Mouse (Mus musculus) MEL-GATA-1-ER (cell line): Measurements from ENCODE around the gene Rad50.

ENCODE experiments used
- DNase-seq: peaks from one replicate; pipeline ENCODE4 v3.0.0-alpha.2; 2012; ENCODE audit warnings: low read depth; ENCODE audit errors: extremely low read depth

Gene Rad50

DNA sequence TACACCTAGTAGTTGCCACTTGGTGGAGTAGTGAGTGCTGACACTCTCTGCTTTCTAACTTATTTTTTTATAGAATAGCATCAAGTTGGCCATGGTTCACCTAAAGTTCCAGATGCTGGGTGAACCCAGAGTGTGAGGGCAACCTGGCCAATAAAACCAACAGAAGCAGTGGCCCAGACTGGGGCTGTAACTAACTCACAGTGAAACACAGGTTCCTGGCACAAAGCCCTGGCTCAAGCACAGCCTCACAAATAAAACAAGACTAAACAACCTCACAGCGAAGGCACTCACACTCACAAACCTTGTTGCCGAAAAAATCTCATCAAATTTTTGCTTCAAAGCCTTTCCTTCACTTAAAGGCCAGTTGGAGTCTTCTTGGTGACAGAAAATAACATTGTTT is 8.6 kb downstream of the Rad50 start:
- DNase-seq, result no peak

DNA sequence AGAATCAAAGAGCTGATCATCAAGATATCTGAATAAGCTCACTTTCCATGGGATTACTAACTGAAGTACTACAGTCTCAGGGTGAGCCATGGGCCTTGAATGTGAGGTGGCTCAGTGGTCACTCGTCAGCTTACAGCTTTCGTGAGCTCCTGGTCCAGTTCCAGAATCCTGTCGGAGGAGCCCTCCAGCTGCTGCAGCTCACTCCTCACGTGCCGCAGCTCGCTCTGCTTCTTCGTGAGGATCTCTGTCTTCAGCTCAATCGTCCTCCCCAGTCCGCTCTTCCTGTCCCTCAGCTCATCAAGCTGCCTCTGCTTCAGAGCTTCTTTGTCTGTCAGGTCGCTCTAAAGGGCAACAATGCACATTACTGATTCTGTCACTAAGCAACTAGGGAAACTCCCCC is 15.1 kb downstream of the Rad50 start:
- no peak for DNase-seq

DNA sequence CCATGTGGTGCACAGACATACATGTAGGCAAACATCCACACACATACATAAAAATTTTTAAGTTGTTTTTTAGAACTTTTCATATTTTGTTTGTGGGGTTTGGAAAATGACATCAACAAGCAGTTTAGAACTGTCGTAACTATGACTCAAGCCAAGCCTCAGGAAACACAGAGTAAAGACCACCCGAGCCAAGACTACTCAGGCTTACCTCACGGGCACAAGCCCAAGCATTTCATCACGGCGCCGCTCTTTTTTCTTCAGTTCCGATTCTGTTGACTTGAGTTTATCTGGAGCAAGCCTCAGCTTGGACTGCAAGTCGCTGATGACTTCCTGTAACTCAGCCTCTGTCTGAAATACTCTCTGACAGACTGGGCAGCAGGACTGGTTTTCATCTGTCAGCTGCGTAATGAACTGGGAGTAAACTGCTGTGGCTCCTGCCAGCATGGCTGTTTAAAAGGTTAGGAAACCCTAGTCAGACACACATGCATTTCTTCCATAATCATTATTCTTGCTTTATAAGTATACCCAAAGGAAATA is 24.1 kb downstream of the Rad50 start:
- DNase-seq, result no peak

DNA sequence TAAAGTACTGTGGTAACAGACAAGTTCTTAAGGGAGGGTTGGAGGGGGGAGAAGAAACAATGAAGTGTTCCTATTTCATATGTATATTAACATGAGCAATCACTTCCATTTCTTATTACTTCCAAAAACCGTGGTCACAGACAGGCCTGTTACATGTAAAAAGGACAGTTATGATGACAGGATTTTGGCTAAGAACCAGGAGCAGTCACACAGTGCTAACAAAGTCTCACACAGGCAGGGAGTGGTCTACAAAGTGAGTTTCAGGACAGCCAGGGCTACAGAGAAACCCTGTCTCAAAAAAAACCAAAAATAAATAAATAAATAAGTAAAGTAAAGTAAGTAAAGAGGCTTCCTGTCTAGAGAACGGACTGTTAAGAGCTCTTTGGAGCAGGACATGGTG is 24.9 kb downstream of the Rad50 start:
- DNase-seq, result no peak

DNA sequence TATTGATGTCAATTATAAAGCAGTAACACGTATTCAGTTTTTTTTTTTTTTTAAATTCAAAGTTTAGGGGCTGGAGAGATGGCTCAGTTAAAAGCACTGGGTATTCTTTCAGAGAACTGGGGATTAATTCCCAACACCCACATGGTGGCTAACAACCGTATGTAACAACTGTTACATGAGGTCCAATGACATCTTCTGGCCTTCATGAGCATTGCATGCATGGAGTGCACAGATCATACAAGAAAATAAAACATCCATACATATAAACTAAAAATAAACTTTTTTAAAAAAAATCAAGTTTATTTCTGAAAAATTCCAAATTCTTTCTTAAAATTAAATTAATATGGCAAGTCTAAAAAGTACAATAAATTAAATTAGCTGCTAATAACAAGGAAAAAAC is 25.4 kb downstream of the Rad50 start:
- DNase-seq, result no peak

DNA sequence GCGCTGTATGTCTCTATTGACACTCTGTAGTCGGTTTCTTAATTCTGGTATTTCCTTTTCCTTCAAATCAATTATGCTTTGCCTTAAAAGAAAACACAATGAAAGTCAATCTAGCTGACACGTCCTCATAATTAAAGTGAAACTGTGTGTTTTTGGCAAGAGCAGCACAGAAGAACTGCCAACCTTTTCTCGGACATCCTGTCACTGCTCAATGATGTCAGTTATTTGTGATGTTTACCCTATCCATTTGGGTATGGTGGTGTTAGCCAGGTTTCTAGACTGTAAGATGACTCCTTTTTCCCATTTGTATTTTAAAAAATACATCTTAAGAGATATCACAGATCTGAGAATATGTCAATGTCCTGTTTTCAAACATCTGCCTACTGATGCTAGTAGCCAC is 27.0 kb downstream of the Rad50 start:
- DNase-seq, result no peak

DNA sequence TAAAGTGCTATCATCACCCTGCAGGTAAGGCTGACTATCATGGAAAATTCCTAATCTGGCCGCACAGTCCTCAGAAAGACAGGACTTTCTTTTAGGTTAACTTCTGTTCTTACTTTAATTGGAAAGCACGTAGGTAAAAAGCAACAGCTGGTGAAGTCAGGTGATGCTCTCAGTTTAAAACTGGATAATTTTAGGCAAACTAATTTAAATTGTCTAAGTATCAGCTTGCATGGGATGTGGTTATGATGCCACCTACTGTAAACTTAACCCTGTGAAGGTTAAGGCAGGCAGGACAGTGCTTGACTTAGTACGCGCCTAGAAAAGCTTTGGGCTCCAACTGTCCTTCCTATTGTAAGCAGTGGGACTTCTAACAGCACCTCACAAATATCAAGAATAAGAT is 35.7 kb downstream of the Rad50 start:
- no peak for DNase-seq

DNA sequence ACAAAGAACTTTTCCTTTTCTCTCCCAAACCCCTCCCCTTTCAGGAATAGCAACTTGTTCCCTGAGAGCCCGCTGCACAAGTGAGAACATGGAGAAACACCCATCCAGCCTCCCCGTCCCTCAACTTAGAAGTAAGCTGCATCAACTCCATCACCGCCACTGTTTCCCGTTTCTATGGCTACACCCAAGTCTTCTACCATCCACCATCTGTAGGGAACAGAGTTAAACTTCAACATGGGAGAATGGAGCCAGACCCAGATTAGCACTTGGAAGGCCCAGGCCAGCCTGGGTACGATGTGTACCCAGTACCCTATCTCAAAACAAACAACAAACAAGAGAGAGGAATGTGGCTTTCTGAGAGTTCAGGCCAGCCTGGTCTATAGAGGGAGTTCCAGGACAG is 43.0 kb downstream of the Rad50 start:
- DNase-seq, result no peak

DNA sequence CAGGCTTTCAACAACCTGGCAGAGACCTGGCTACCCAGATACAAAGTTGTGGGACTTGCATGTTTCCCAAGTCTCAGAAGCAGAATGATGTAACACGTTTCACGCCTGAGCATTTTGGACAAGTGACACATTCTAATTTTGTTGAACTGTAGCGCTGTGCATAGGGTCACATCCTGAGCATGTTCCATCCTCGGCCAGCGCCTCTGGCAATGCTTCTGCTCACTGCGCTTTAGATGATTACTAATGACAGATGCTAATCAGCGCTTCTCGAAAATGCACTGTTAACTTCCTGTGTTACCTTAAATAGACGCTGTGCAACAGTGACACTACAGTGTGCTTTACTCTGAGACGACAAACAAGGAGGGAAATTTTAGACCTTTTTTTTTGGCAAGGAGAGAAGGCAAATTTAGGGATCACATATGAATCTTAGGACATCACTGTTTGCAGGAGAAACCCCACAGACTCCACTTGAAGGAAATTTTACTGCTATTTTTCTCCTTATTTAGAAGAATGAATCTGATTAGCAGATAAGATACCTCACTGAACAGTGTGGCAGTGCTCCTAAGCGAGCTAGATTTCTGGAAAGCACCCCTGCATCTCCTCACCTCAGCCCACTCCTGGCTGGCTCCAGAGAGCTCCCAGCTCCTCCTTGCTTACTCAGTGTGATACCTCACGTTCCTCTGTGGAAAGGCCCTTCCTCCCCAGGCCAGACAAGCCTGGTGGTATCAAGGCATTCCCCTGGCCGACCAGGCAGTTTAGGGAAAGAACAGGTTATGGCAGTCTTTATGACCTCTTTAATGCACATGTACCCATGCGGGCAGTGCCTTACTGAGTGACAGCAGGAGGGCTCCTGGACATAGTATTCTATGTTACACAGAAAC is 44.1 kb downstream of the Rad50 start:
- no peak for DNase-seq

DNA sequence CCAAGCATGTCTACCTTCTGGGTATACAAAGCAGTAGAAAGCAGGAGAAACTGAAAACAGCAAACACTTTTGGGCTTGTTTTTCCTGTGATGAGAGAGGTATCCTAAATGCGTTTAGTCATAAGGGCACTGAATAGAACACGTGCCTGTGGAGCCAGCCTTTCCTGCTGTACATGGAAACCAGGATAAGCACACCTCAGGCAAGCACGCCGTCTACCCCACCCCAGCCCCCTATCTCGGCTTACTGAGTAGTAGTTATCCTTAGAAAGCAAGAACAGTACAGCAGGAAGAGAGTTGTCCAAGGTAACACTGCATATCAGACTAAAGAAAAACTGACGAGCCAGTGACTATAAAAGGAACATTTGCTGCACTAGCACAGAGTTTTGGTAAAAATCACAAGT is 49.3 kb downstream of the Rad50 start:
- DNase-seq, result no peak

DNA sequence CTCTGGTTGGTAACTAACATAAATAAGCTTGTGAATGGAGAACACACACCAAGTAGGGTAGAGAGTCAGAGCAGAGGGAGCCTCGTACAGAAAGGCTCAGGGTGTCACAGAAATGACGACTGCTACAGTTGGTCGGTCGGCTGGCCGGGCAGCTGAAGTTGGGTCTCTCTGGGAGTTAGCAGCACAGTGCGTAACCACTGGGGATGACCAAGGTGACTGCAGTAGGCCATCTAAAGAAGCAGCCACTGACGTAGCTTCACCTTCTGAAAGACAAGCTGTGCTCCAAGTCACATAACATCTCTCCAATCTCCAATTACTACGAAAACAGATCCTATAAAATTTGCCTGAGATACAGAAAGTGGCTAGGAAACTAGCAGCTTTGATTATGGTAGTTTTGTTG is 49.7 kb downstream of the Rad50 start:
- no peak for DNase-seq

DNA sequence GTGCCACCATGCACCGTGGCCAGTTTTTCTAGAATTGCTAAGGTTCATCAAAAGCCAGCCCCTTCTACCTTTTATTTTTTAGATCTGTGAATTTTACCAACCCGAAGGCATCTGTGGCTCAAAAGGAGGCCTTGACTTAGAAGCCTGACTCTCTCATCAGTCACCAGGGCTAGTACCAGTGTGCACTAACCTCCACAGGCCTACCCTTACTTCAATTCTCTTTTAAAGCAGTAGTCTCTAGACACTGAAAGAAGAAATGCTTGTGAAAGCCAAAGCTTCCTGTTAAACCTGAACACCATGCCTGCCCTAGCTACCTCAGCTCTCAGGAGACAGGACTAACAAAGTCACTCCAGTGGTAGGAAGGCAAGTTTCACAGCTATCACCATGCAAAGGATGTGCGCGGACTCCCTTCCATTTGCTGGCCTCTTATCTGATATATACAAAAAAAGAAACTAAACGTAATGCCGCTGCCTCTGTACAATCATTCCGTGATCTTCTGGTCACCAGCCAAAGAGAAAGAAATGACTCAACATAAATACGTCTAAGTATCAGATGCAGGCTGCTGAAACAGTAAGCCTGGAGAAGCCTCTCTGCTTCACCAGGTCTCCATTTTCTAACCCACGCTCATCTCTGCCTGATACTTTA is 50.4 kb downstream of the Rad50 start:
- DNase-seq, result peak; percentile 68

DNA sequence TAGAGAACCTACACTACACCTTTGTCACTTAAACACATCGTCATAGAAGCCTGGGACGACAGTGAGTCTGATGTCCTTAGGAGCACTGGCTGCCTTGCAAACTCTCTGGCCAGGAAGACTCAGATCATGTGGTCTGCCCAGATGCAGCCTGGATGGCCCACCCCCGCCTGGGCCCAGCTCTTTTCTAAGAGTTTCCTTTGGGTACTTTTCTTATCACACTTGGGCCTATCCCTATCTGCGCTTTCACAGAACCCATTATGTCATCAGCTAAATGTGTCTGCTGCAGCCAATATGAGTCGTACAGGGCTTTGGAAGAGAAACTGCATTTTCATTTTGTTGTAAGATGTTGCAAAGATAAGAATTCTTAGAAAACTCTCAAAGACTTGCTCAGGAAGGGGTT is 52.1 kb downstream of the Rad50 start:
- DNase-seq, result peak; percentile 77

DNA sequence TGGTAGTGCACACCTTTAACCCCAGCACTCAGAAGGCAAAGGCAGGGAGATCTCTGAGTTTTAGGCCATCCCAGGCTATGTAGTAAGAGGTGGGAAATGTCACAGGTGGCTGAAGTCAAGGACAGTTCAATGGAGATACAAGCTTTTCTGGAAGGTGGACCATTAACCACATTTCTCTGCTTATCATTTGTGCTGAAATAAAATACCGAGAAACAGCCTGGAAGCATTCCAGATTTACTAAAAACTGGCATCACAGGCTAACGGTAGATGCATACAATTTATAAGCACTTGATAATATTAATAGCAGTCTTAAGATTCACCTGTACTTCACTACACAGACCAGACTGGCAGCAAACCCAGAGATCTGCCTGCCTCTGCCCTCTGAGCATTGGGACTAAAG is 54.7 kb downstream of the Rad50 start:
- no peak for DNase-seq

DNA sequence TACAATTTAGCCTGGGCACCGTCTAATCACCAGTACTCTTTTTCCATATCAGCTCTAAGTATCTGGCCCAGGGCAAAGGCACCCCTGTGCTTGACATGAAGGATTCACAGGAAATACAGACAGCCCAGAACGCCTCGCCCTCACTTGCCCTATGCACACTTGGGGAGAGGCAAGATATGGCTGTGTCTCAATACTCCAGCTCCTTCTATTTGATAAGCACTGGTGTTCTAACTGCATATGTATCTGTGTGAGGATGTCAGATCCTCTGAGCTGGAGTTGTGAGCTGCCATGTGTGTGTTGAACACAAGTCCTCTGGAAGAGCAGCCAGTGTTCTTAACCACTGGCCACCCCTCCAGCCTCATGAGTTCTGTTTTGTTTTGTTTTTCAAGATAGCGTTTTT is 55.7 kb downstream of the Rad50 start:
- DNase-seq, result no peak

DNA sequence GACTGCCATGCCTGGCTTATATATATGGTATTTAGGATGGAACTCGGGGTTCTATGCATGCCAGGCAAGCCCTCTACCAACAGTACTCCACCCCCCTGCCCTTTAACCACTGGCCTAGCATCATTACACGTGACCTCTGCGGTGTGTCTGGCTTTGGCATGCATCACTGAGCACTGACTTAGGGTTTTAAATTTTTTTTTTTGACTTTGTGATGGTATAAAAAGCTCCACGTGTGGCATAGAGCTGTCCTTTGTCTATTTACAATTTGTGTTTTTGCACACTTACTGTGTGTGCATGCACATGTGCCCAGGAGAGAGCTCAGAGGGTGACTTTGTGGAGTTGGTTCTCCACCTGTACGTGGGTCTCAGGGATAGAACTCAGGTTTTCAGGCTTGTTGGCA is 63.1 kb downstream of the Rad50 start:
- DNase-seq, result no peak

DNA sequence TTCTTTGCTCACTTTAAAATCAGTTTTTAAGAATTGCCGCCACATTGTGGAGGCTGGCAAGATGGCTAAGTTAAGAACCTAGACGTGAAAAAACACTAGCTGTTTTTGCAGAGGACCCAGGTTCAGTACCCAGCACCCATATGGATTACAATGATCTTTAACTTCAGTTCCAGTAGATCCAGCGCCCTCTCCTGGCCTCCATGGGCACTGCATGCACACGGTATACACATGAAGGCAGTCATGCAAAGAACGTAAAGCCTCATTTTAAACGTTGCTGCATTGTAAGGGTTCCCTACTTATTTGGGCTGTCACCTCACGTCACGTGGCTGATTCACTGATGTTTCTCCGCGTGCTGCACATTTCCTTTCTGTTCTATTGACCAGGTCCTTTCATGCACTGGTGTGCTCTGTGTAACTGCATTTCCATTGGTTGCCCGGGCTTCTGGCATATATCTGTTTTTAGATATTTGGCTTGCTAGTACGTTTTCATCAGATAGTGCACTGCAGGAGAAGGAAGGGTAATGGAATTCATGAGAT is 64.3 kb downstream of the Rad50 start:
- no peak for DNase-seq

DNA sequence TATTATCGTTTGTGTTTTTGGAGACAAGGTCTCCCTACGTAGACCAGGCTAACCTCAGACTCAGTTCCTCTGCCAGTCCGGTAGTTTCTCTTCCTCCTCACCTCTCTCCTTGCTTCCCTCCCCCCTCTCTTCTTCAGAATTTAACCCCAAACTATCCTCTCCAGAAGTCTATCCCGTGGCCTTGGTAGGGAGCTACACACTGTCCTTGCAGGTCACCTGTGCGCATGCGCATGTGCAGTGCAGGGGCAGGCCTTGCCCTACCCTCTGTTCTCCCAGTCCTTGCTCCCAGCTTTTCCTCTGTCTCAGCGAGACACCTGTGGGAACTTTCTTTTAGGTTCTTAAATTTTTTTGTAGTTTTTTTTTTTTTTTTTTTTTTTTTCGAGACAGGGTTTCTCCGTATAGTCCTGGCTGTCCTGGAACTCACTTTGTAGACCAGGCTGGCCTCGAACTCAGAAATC is 69.3 kb downstream of the Rad50 start:
- no peak for DNase-seq

DNA sequence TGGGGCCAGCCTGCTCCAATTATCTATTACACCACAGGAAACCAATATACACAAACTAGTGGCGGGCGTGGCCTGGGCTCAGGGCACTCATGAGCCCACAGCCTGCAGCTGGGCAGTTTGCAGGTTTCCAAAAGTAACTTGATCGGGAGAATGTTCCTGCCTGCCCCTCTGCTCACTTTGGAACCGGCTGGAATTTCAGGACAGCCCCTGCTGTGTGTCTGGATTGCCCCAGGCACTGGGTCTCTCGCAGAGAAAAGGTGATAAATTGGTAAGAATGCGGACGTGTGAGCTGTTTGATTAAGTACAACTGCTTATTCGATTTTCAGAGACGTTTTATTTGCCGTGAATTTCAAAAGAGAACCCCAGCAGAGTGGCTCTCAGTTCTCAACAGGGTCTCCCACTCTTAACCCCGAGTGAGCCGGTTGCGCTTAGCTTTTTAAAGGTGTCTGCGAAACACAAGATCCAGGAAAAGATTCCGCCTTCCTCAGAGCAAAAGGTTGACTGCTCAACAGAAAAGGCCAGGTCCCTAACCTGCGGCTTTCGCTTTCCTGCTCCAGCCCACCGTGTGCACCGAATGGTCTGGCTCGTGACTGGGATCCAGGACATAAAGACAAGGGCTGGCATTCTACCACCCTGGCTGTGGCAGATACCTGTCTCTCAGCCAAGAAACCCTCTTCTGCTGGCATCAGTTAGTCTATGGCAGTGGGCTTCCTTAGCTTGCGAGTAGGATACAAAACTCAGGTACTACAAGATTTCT is 69.9 kb downstream of the Rad50 start:
- no peak for DNase-seq

DNA sequence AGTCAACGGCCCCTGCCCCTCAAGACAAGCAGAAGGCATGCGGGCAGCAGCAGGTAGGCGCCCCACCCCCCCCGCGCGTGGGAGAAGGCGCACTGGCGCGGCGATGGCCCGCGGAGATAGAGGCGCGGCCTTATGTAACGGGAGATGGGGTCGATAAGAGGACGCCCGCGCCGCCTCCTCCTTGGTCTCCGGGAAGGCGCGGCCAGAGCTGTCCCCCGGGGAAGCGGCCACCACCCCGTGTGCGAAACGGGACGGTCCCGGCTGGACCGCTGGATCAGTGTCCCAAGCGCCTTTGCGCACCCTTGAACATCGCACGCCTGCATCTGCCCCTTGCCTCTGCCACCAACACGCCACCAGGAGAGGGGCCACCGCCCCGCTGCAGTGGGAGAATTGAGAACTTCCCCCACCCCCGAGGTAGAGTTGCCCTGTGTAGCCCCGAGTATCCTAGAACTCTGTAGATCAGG is 70.9 kb downstream of the Rad50 start:
- no peak for DNase-seq

DNA sequence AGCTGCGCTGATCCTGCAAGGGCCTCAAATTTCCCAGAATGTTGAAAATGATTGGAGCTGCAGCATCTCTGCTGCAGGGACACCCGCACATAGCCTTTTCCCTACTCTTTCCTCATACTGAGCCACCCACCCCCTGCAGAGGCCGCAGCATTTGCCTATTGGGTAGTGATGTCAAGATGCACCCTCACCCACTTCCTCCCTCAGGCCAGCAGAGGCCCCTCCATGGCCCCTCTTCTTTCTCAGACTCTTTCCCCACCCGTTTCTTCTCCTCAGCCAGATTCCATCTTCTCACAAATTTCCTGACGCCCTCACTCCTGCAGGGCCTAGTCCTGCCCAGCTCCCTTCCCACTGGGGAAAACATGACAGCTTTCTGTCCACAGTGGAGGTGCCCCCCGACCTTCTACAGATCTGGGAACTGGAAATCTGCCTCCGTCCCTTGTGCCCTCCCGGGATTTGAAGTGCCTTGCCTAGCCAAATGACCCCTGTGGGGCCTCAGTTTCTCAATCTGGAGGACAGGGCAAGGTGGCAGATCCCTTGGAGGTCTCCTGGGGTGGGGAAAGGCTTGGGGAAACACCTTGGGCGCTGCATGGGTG is 71.4 kb downstream of the Rad50 start:
- DNase-seq, result no peak
